Mouse (Mus musculus) midbrain, embryonic 15.5 days (tissue): Measurements from ENCODE around the gene 1700001C02Rik. TPM values are rescaled to one million over a fixed set of nuclear protein-coding genes. Genes with fewer than 3 reads are reported as not detected.

Experiments used
- ATAC-seq: fragments of 200-750 bp; cut with Nextera tagmentation; replicated peaks from 2 replicates; pipeline ENCODE4 v1.8.0; 2017; ENCODE audit warnings: moderate TSS enrichment
- H3K27ac ChIP-seq: fragments of 300-500 bp; sonication (generic); 2 replicates; pipeline ENCODE4 v1.5.1; 2015; ENCODE audit warnings: mild to moderate bottlenecking, inconsistent platforms
- H3K27me3 ChIP-seq: fragments of 300-500 bp; sonication (generic); replicated peaks from 2 replicates; pipeline ENCODE4 v1.6.1; 2015; ENCODE audit warnings: inconsistent platforms
- H3K36me3 ChIP-seq: fragments of 300-500 bp; sonication (generic); replicated peaks from 2 replicates; pipeline ENCODE4 v1.6.1; 2015; ENCODE audit warnings: inconsistent platforms
- H3K4me1 ChIP-seq: fragments of 300-500 bp; sonication (generic); 2 replicates; pipeline ENCODE4 v1.6.1; 2015; ENCODE audit warnings: inconsistent platforms
- H3K4me2 ChIP-seq: fragments of 300-500 bp; sonication (generic); 2 replicates; pipeline ENCODE4 v1.6.1; 2015; ENCODE audit warnings: inconsistent platforms, mild to moderate bottlenecking, moderate library complexity
- H3K4me3 ChIP-seq: fragments of 300-500 bp; sonication (generic); 2 replicates; pipeline ENCODE4 v1.5.1; 2015; ENCODE audit warnings: mild to moderate bottlenecking, inconsistent platforms
- H3K9ac ChIP-seq: fragments of 300-500 bp; sonication (generic); 2 replicates; pipeline ENCODE4 v1.6.1; 2015; ENCODE audit warnings: mild to moderate bottlenecking, inconsistent platforms
- H3K9me3 ChIP-seq: fragments of 300-500 bp; sonication (generic); 2 replicates; pipeline ENCODE4 v1.6.1; 2016; ENCODE audit warnings: inconsistent platforms
- WGBS: fragments of 180-500 bp; shearing (Covaris S2); methylation state at CpG from one replicate; pipeline ENCODE4 v1.1.7; 2015; ENCODE audit warnings: mixed read lengths; 5-methylcytosine and 5-hydroxymethylcytosine counted together
- polyA plus RNA-seq: library from polyadenylated mRNA; unstranded; fragments of >200 nt; fragmentation: Nextera tagmentation; extraction: Ambion mirVana; gene quantifications from 2 replicates; pipeline ENCODE4 v1.2.1, GENCODE M21; 2015

1700001C02Rik gene
- polyA plus RNA-seq, 1 experiment from 2014 or later: 0.96 TPM

GRCm38 (mm10) chr5:30466315-30466714 is 468 bp downstream of the 1700001C02Rik start:
- Histone ChIP-seq H3K9me3 (no peaks in the 10 kb centered on the region), H3K4me3 (peak overlapping the region; percentile 32), H3K9ac (0 out of 2 replicates have a peak overlapping the region, but pooled peaks have one; percentile 12), H3K27ac (no peak overlapping the region), H3K4me2 (peak overlapping the region; percentile 59), H3K36me3 (no peaks in the 10 kb centered on the region), H3K27me3 (peaks cover 10% of the 10 kb centered on the region; the same call in 1 of the 2 replicates), H3K4me1 (peaks cover 26% of the 10 kb centered on the region)
- 32% methylated on average over 9 of the region's 9 CpGs for WGBS
- no peak for ATAC-seq

DNA sequence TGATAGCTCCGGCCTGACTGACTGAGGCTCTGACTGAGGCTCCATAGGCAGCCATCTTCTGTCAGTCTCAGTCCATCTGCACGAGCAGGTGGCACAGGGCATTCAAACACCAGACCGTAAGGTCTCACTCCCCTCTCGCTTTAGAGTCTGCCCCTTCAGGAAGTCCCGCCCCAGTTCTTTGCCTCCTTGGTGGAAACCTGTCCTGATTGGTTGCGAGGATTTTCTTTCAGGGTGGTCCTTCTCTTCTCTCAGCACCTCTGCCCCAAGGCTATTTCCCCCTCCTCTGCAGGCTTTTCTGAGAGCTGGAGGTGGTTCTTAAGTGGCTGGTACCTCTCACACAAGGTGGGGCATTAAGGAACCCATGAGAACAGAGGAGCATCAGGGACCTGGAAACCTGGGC is 4.6 kb downstream of the 1700001C02Rik start:
- 0 out of 2 replicates have a peak, but pooled peaks cover 5% of the 10 kb centered on the region for H3K27me3 ChIP-seq
- whole genome bisulfite sequencing: 63% methylated on average over 6 of the region's 6 CpGs
- H3K9me3 ChIP-seq: no peaks in the 10 kb centered on the region
- no peak for ATAC-seq
- H3K4me2 ChIP-seq: no peak overlapping the region
- H3K4me3 ChIP-seq: no peak overlapping the region
- no peak overlapping the region for H3K9ac ChIP-seq
- H3K36me3 ChIP-seq: no peaks in the 10 kb centered on the region
- peaks cover 15% of the 10 kb centered on the region for H3K4me1 ChIP-seq
- no peak overlapping the region for H3K27ac ChIP-seq

GRCm38 (mm10) chr5:30472148-30472547 is 6.3 kb downstream of the 1700001C02Rik start:
- 0 out of 2 replicates have a peak, but pooled peaks cover 3% of the 10 kb centered on the region for H3K4me1 ChIP-seq
- H3K27me3 ChIP-seq: 0 out of 2 replicates have a peak, but pooled peaks cover 1% of the 10 kb centered on the region
- no peaks in the 10 kb centered on the region for H3K9me3 ChIP-seq
- 74% methylated on average over 5 of the region's 5 CpGs for WGBS
- H3K4me3 ChIP-seq: no peak overlapping the region
- H3K27ac ChIP-seq: no peak overlapping the region
- H3K4me2 ChIP-seq: no peak overlapping the region
- H3K9ac ChIP-seq: no peak overlapping the region
- H3K36me3 ChIP-seq: no peaks in the 10 kb centered on the region
- no peak for ATAC-seq

DNA sequence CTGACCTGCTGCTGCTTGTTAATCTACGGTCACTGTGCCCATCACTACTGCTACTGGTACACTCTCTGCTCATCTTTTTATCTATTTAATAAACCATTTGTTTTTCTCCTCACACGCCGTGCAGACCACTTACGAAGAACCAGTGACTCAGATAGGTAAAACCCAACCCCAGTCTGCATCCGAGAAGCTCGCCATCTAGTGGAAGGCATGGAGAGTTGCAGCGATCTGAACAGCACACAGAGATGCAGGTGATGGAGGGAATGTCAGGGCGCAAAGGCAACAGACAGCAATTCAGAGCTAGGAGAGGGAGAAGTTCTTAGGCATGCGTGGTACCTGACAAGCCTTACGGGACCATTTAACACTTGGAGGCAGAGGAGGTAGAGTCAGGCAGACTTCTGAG is 10.7 kb downstream of the 1700001C02Rik start:
- Histone ChIP-seq H3K9ac (no peak overlapping the region), H3K27me3 (no peaks in the 10 kb centered on the region), H3K4me2 (no peak overlapping the region), H3K9me3 (no peaks in the 10 kb centered on the region), H3K4me3 (no peak overlapping the region), H3K4me1 (no peaks in the 10 kb centered on the region), H3K27ac (no peak overlapping the region), H3K36me3 (no peaks in the 10 kb centered on the region)
- ATAC-seq: no peak
- 40% methylated on average over 10 of the region's 10 CpGs for WGBS

DNA sequence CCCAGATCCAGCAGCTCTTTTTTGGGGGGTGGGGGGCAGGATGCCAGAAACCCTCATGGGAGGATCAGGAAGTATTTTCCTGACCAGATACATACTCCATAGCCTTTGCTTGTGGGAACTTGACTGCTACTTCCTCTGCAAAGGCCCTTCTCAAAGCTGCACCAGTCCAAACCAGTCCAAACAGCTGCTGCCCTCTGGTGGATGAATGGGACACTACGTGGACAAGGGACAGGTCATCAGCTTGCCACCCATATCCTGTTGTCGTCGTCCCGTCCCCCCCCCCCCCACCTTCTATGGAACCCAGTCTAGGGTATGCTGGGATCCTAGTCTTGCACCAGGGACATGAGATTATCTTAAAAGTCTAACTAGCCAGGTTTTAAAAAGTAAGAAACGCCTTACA is 16.5 kb downstream of the 1700001C02Rik start:
- ATAC-seq: 0 out of 2 replicates have a peak, but pooled peaks have one; percentile 30
- Histone ChIP-seq H3K27me3 (no peaks in the 10 kb centered on the region), H3K4me2 (no peak overlapping the region), H3K9me3 (no peaks in the 10 kb centered on the region), H3K4me1 (no peaks in the 10 kb centered on the region), H3K27ac (no peak overlapping the region), H3K9ac (no peak overlapping the region), H3K4me3 (no peak overlapping the region), H3K36me3 (no peaks in the 10 kb centered on the region)
- 14% methylated on average over 5 of the region's 5 CpGs for WGBS

GRCm38 (mm10) chr5:30483533-30483932 is 17.7 kb downstream of the 1700001C02Rik start:
- H3K27me3 ChIP-seq: no peaks in the 10 kb centered on the region
- H3K9ac ChIP-seq: no peak overlapping the region
- ATAC-seq: no peak
- no peak overlapping the region for H3K4me2 ChIP-seq
- H3K9me3 ChIP-seq: no peaks in the 10 kb centered on the region
- no peaks in the 10 kb centered on the region for H3K36me3 ChIP-seq
- 79% methylated on average over 8 of the region's 8 CpGs for WGBS
- no peaks in the 10 kb centered on the region for H3K4me1 ChIP-seq
- no peak overlapping the region for H3K4me3 ChIP-seq
- H3K27ac ChIP-seq: no peak overlapping the region

- no peak overlapping the region for H3K4me2 ChIP-seq
- no peak overlapping the region for H3K4me3 ChIP-seq
- WGBS: 84% methylated on average over 5 of the region's 5 CpGs
- H3K27ac ChIP-seq: no peak overlapping the region
- H3K9me3 ChIP-seq: no peaks in the 10 kb centered on the region
- H3K4me1 ChIP-seq: no peaks in the 10 kb centered on the region
- H3K9ac ChIP-seq: no peak overlapping the region
- no peaks in the 10 kb centered on the region for H3K36me3 ChIP-seq
- H3K27me3 ChIP-seq: no peaks in the 10 kb centered on the region
- no peak for ATAC-seq
Observed at GRCm38 (mm10) chr5:30484591-30484990, 18.7 kb downstream of the 1700001C02Rik start.

DNA sequence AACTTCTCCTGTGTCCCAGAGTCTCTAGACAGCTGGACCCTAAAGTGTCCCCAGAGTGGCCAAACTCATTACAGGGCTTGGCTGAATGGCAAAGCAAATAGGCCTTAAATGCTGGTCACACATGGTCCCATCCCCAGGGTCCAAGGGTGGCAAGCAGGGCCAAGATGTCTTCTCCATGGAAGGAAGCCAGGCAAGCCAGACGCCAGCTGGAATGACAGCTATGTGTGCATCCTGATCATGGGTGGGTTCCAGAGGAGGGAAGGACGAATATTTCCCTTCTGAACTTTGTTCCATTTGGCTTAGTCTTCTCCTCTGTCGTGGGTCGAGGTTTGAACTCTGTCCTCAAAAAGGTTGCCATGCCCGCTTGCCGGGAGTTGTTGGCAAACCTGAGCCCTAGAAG is 19.3 kb downstream of the 1700001C02Rik start:
- no peak for ATAC-seq
- Histone ChIP-seq H3K36me3 (no peaks in the 10 kb centered on the region), H3K4me1 (no peaks in the 10 kb centered on the region), H3K27ac (no peak overlapping the region), H3K4me2 (no peak overlapping the region), H3K4me3 (no peak overlapping the region), H3K27me3 (no peaks in the 10 kb centered on the region), H3K9me3 (no peaks in the 10 kb centered on the region), H3K9ac (no peak overlapping the region)
- WGBS: 81% methylated on average over 6 of the region's 6 CpGs

- no peak overlapping the region for H3K27ac ChIP-seq
- no peak overlapping the region for H3K9ac ChIP-seq
- H3K27me3 ChIP-seq: no peaks in the 10 kb centered on the region
- H3K36me3 ChIP-seq: no peaks in the 10 kb centered on the region
- no peak overlapping the region for H3K4me2 ChIP-seq
- no peaks in the 10 kb centered on the region for H3K9me3 ChIP-seq
- ATAC-seq: no peak
- H3K4me1 ChIP-seq: no peaks in the 10 kb centered on the region
- H3K4me3 ChIP-seq: no peak overlapping the region
Observed at GRCm38 (mm10) chr5:30490215-30490614, 24.4 kb downstream of the 1700001C02Rik start.

GRCm38 (mm10) chr5:30490845-30491244 is 25.0 kb downstream of the 1700001C02Rik start:
- no peak overlapping the region for H3K9ac ChIP-seq
- no peaks in the 10 kb centered on the region for H3K9me3 ChIP-seq
- H3K27me3 ChIP-seq: no peaks in the 10 kb centered on the region
- no peak overlapping the region for H3K27ac ChIP-seq
- no peak overlapping the region for H3K4me2 ChIP-seq
- no peaks in the 10 kb centered on the region for H3K4me1 ChIP-seq
- no peak overlapping the region for H3K4me3 ChIP-seq
- H3K36me3 ChIP-seq: no peaks in the 10 kb centered on the region
- ATAC-seq: no peak
- WGBS: 78% methylated on average over 5 of the region's 5 CpGs

DNA sequence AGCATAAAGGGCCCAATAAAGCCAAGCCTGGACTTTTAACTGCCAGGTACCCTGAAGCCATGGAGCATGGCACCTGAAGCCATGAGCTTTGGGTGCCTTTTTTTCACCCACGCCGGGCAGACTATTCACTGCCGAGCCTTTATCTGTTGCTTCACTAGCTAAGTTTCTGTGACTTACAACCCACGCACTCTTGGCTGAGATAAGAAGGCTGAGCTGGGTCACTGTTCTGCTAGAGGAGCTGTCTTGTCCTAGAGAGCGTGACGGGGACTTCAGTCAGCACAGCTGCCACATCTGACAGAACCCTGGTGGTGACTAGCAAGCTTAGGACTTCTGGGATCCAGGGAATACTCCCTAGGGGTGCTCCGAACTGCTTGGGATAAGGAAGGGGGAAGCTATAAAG is 27.9 kb downstream of the 1700001C02Rik start:
- Histone ChIP-seq H3K4me1 (no peaks in the 10 kb centered on the region), H3K36me3 (no peaks in the 10 kb centered on the region), H3K4me3 (no peak overlapping the region), H3K4me2 (no peak overlapping the region), H3K27me3 (no peaks in the 10 kb centered on the region), H3K9me3 (no peaks in the 10 kb centered on the region), H3K9ac (no peak overlapping the region), H3K27ac (no peak overlapping the region)
- ATAC-seq: no peak
- WGBS: 74% methylated on average over 7 of the region's 7 CpGs

GRCm38 (mm10) chr5:30494606-30495005 is 28.8 kb downstream of the 1700001C02Rik start:
- H3K27ac ChIP-seq: no peak overlapping the region
- no peaks in the 10 kb centered on the region for H3K4me1 ChIP-seq
- H3K4me2 ChIP-seq: no peak overlapping the region
- ATAC-seq: no peak
- H3K9me3 ChIP-seq: no peaks in the 10 kb centered on the region
- H3K9ac ChIP-seq: no peak overlapping the region
- no peaks in the 10 kb centered on the region for H3K27me3 ChIP-seq
- no peaks in the 10 kb centered on the region for H3K36me3 ChIP-seq
- 84% methylated on average over 7 of the region's 7 CpGs for WGBS
- no peak overlapping the region for H3K4me3 ChIP-seq

- H3K27ac ChIP-seq: no peak overlapping the region
- 60% methylated on average over 2 of the region's 2 CpGs for WGBS
- no peak overlapping the region for H3K9ac ChIP-seq
- ATAC-seq: no peak
- H3K9me3 ChIP-seq: no peaks in the 10 kb centered on the region
- no peaks in the 10 kb centered on the region for H3K4me1 ChIP-seq
- no peak overlapping the region for H3K4me3 ChIP-seq
- no peaks in the 10 kb centered on the region for H3K36me3 ChIP-seq
- H3K4me2 ChIP-seq: no peak overlapping the region
- no peaks in the 10 kb centered on the region for H3K27me3 ChIP-seq
Observed at GRCm38 (mm10) chr5:30495288-30495687, 29.4 kb downstream of the 1700001C02Rik start.
